Mouse (Mus musculus): ENCODE data around the gene Vmn2r63.

GRCm38 (mm10) chr7:42980739-42981138, 47.1 kb upstream of the Vmn2r63 start:
- TF ChIP-seq POLR2A (IDR thresholded peaks at IDR 0.05; ENCODE audit: borderline replicate concordance, extremely low read depth, low read depth, low read length) (no peak), CTCF (IDR thresholded peaks at IDR 0.05; ENCODE audit: insufficient read depth, low read length) (no peak)
